Mouse (Mus musculus): ENCODE data around the gene Dhrs7. TPM values are rescaled to one million over a fixed set of nuclear protein-coding genes. Genes with fewer than 3 reads are reported as not detected.

The Dhrs7 gene
- 10 to 100 TPM; 15.8 to 19.9 TPM for total RNA-seq (2023)

GRCm38 (mm10) chr12:72664735-72665337 is at the start of gene Dhrs7:
TSS of gene Dhrs7 (minus strand) at chr12:72664909.

GRCm38 (mm10) chr12:72649611-72650330 is 14.9 kb downstream of the Dhrs7 start, which contains the start of gene Gm4756:
TSS of gene Gm4756 (minus strand) at chr12:72649661.

Other genes with a start within 250 kb of the Dhrs7 start
- not detected for gene Lrrc9, start 223.0 kb downstream of the Dhrs7 start, total RNA-seq (2023)
- gene Pcnx4, start 128.5 kb downstream of the Dhrs7 start, total RNA-seq (2023) = 1 to 10 TPM; 3.1 to 3.9 TPM
- gene Gm4756, start 15.2 kb downstream of the Dhrs7 start, total RNA-seq (2023) = not detected
- gene Ppm1a, start 92.5 kb upstream of the Dhrs7 start, total RNA-seq (2023) = 100 to 1,000 TPM; 114 to 118 TPM